Mouse (Mus musculus): ENCODE data around the gene Vgll4. TPM values are rescaled to one million over a fixed set of nuclear protein-coding genes. Genes with fewer than 3 reads are reported as not detected.
A peak's percentile ranks its signal among the peaks of the same experiment; 100 is the strongest.

Gene Vgll4
- total and polyA plus RNA-seq, 3 experiments = 22.3 to 24.7 (median 23.5) TPM

GRCm38 (mm10) chr6:114920523-114921445 is 49.0 kb downstream of the Vgll4 start:
- TF ChIP-seq POLR2A (IDR thresholded peaks at IDR 0.05; ENCODE audit: insufficient read depth, low read depth, low read length) (0 out of 2 replicates have a peak, but pooled peaks have one; percentile 21), CTCF (IDR thresholded peaks at IDR 0.05) (no peak; the same call in 1 of the 2 replicates)
- Histone ChIP-seq H3K9ac (ENCODE audit: low read depth, low read length) (peak overlapping the region; percentile 86), H3K4me1 (ENCODE audit: control insufficient read depth, insufficient read depth, low read length) (peaks cover 19% of the 10 kb centered on the region), H3K36me3 (ENCODE audit: control insufficient read depth, insufficient read depth, low read length) (peaks cover 2% of the 10 kb centered on the region), H3K79me2 (replicated peaks; ENCODE audit: control insufficient read depth, insufficient read depth, low read length) (peaks cover 1% of the 10 kb centered on the region; the same call in 1 of the 2 replicates), H3K27me3 (ENCODE audit: control insufficient read depth, insufficient read depth, low read length) (no peaks in the 10 kb centered on the region), H3K27ac (peak overlapping the region; percentile 84), H3K4me3 (peak overlapping the region; percentile 68)
- peak; percentile 74 to 79 for DNase-seq
- intact Hi-C loops (cut with DNase I) = loop anchor here (1.0 to 10.0 kb wide), 4 partner anchors 30 to 276 kb away; partner anchors contain the start of genes Atg7 and Tamm41
- WGBS = under 1% methylated on average over 17 of the region's 17 CpGs

GRCm38 (mm10) chr6:114919670-114920313 is 50.0 kb downstream of the Vgll4 start:
- Histone ChIP-seq H3K27ac (peak overlapping the region; percentile 84), H3K9ac (ENCODE audit: low read depth, low read length) (peak overlapping the region; percentile 86), H3K36me3 (ENCODE audit: control insufficient read depth, insufficient read depth, low read length) (peaks cover 2% of the 10 kb centered on the region), H3K4me1 (ENCODE audit: control insufficient read depth, insufficient read depth, low read length) (peaks cover 22% of the 10 kb centered on the region), H3K79me2 (replicated peaks; ENCODE audit: control insufficient read depth, insufficient read depth, low read length) (peaks cover 4% of the 10 kb centered on the region; the same call in 1 of the 2 replicates), H3K4me3 (peak overlapping the region; percentile 68), H3K27me3 (ENCODE audit: control insufficient read depth, insufficient read depth, low read length) (no peaks in the 10 kb centered on the region)
- DNase-seq = peak in 1 of 2 experiments; percentile 44
- intact Hi-C loops (cut with DNase I) = loop anchor here (2.0 to 10.0 kb wide), 3 partner anchors 29 to 275 kb away; partner anchors contain the start of genes Atg7 and Tamm41
- TF ChIP-seq CTCF (IDR thresholded peaks at IDR 0.05) = peak; percentile 48
- TF ChIP-seq POLR2A (IDR thresholded peaks at IDR 0.05; ENCODE audit: insufficient read depth, low read depth, low read length) = no peak
- 4% methylated on average over 9 of the region's 9 CpGs for WGBS

GRCm38 (mm10) chr6:114918994-114919393 is 50.8 kb downstream of the Vgll4 start:
- peak overlapping the region; percentile 68 for H3K4me3 ChIP-seq
- H3K9ac ChIP-seq (ENCODE audit: low read depth, low read length) = peak overlapping the region; percentile 29
- peaks cover 3% of the 10 kb centered on the region for H3K36me3 ChIP-seq (ENCODE audit: control insufficient read depth, insufficient read depth, low read length)
- H3K27ac ChIP-seq = peak overlapping the region; percentile 84
- peaks cover 27% of the 10 kb centered on the region for H3K4me1 ChIP-seq (ENCODE audit: control insufficient read depth, insufficient read depth, low read length)
- H3K79me2 ChIP-seq (replicated peaks; ENCODE audit: control insufficient read depth, insufficient read depth, low read length) = peaks cover 8% of the 10 kb centered on the region; the same call in 1 of the 2 replicates
- intact Hi-C loops (cut with DNase I) = no loop called here
- H3K27me3 ChIP-seq (ENCODE audit: control insufficient read depth, insufficient read depth, low read length) = no peaks in the 10 kb centered on the region
- TF ChIP-seq EP300 (IDR thresholded peaks at IDR 0.05; ENCODE audit: insufficient read depth, low read depth, low read length) = no peak
- TF ChIP-seq CTCF (IDR thresholded peaks at IDR 0.05) = no peak
- no peak for TF ChIP-seq POLR2A (IDR thresholded peaks at IDR 0.05; ENCODE audit: insufficient read depth, low read depth, low read length)
- no peak for DNase-seq
- 35% methylated on average over 9 of the region's 9 CpGs for WGBS

- Histone ChIP-seq H3K4me1 (ENCODE audit: control insufficient read depth, insufficient read depth, low read length) (peaks cover 33% of the 10 kb centered on the region), H3K36me3 (ENCODE audit: control insufficient read depth, insufficient read depth, low read length) (peaks cover 10% of the 10 kb centered on the region), H3K27me3 (ENCODE audit: control insufficient read depth, insufficient read depth, low read length) (no peaks in the 10 kb centered on the region), H3K4me3 (peak overlapping the region; percentile 68), H3K27ac (peak overlapping the region; percentile 84), H3K79me2 (replicated peaks; ENCODE audit: control insufficient read depth, insufficient read depth, low read length) (peaks cover 9% of the 10 kb centered on the region; the same call in 1 of the 2 replicates), H3K9ac (ENCODE audit: low read depth, low read length) (no peak overlapping the region)
- peak; percentile 71 to 72 for DNase-seq
- intact Hi-C loops (cut with DNase I) = loop anchor here (2.0 kb wide), 1 partner anchor 19 kb away; no protein-coding TSS in a partner anchor
- WGBS = 25% methylated on average over 14 of the region's 14 CpGs
- TF ChIP-seq CTCF (IDR thresholded peaks at IDR 0.05) = no peak
- TF ChIP-seq EP300 (IDR thresholded peaks at IDR 0.05; ENCODE audit: insufficient read depth, low read depth, low read length) = 0 out of 2 replicates have a peak, but pooled peaks have one; percentile 12
- TF ChIP-seq POLR2A (IDR thresholded peaks at IDR 0.05; ENCODE audit: insufficient read depth, low read depth, low read length) = peak; percentile 66
Observed at GRCm38 (mm10) chr6:114917770-114918635, 51.8 kb downstream of the Vgll4 start.

- Histone ChIP-seq H3K36me3 (ENCODE audit: control insufficient read depth, insufficient read depth, low read length) (peaks cover 16% of the 10 kb centered on the region), H3K79me2 (replicated peaks; ENCODE audit: control insufficient read depth, insufficient read depth, low read length) (peaks cover 11% of the 10 kb centered on the region; the same call in 1 of the 2 replicates), H3K4me1 (ENCODE audit: control insufficient read depth, insufficient read depth, low read length) (peaks cover 37% of the 10 kb centered on the region), H3K27ac (peak overlapping the region; percentile 84), H3K4me3 (no peak overlapping the region), H3K9ac (ENCODE audit: low read depth, low read length) (no peak overlapping the region), H3K27me3 (ENCODE audit: control insufficient read depth, insufficient read depth, low read length) (no peaks in the 10 kb centered on the region)
- TF ChIP-seq POLR2A (IDR thresholded peaks at IDR 0.05; ENCODE audit: insufficient read depth, low read depth, low read length) (no peak), EP300 (IDR thresholded peaks at IDR 0.05; ENCODE audit: insufficient read depth, low read depth, low read length) (no peak), CTCF (IDR thresholded peaks at IDR 0.05) (no peak)
- 32% methylated on average over 11 of the region's 11 CpGs for WGBS
- no peak for DNase-seq
- intact Hi-C loops (cut with DNase I) = loop anchor here (2.0 kb wide), 1 partner anchor 18 kb away; no protein-coding TSS in a partner anchor
Observed at GRCm38 (mm10) chr6:114917129-114917528, 52.7 kb downstream of the Vgll4 start.

Measured in heart, adult 2 months (tissue).